Mouse (Mus musculus): ENCODE data around the gene Slc19a3. TPM values are rescaled to one million over a fixed set of nuclear protein-coding genes. Genes with fewer than 3 reads are reported as not detected.

The Slc19a3 gene
- polyA plus RNA-seq, 1 experiment, result 0.63 TPM

DNA sequence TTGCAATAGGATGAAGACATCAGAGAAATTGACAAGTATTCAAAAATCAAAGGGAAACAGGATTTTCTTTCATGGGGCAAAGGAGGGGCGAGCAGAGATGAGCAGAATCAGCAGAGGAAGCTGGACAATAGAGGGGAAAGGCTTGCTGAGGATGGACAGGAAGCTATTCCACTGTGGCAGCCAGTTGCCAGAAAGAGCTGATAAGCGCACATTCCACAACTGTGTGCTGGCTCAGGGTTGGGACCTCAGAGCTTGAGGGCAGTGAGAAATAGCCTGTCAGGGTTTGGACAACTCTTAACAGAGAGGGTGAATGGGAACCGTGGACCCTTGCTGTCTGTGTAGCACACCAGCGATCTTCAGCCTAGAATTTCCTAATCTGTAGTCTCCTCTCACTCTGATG, 66.2 kb downstream of the Slc19a3 start:
- no peak overlapping the region for H3K27ac ChIP-seq (ENCODE audit: insufficient read depth, low read depth, low read length)
- no peaks in the 10 kb centered on the region for H3K36me3 ChIP-seq (ENCODE audit: control insufficient read depth, insufficient read depth, low read length)
- 44% methylated on average over 4 of the region's 4 CpGs for WGBS
- H3K27me3 ChIP-seq (ENCODE audit: control insufficient read depth, insufficient read depth, low read length), result no peaks in the 10 kb centered on the region
- H3K4me1 ChIP-seq (ENCODE audit: control insufficient read depth, insufficient read depth, insufficient read length, low read length), result peaks cover 10% of the 10 kb centered on the region; the same call in 1 of the 2 replicates
- no peak for TF ChIP-seq POLR2A (IDR thresholded peaks at IDR 0.05; ENCODE audit: low read depth, low read length)
- no peak for TF ChIP-seq CTCF (IDR thresholded peaks at IDR 0.05; ENCODE audit: extremely low read depth, insufficient read length, insufficient replicate concordance, low read depth, low read length)
- no peak overlapping the region for H3K4me3 ChIP-seq (ENCODE audit: low read depth, low read length)

DNA sequence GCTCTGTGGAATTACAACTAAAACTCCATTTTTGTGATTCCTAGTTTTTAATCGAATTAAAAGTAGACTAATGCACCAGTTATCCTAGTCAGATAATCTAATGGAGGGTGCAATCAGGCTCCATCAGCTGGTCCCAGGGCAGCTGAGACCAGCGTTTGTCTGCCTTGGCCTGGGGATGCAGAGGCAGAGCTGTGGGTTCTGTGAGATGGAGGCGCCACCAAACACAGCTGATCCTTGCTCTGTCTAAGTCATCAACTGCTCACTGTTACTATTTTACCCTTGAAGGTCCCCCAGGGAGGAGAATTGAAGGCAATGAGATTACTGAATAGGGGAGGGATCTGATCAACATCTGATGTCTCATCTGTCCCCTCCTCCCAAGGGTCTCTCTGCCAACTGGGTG, 71.8 kb downstream of the Slc19a3 start:
- H3K4me1 ChIP-seq (ENCODE audit: control insufficient read depth, insufficient read depth, insufficient read length, low read length), result no peaks in the 10 kb centered on the region
- no peak overlapping the region for H3K4me3 ChIP-seq (ENCODE audit: low read depth, low read length)
- 74% methylated on average over 3 of the region's 3 CpGs for WGBS
- no peaks in the 10 kb centered on the region for H3K27me3 ChIP-seq (ENCODE audit: control insufficient read depth, insufficient read depth, low read length)
- H3K27ac ChIP-seq (ENCODE audit: insufficient read depth, low read depth, low read length), result no peak overlapping the region
- no peaks in the 10 kb centered on the region for H3K36me3 ChIP-seq (ENCODE audit: control insufficient read depth, insufficient read depth, low read length)
- TF ChIP-seq POLR2A (IDR thresholded peaks at IDR 0.05; ENCODE audit: low read depth, low read length) (no peak), CTCF (IDR thresholded peaks at IDR 0.05; ENCODE audit: extremely low read depth, insufficient read length, insufficient replicate concordance, low read depth, low read length) (no peak)

Other genes with a start within 250 kb of the Slc19a3 start
- gene Agfg1, start 199.0 kb downstream of the Slc19a3 start, polyA plus RNA-seq (2012; rRNA removed), result 28.4 and 46.7 TPM in 2 replicates
- gene A030005L19Rik, start 125.1 kb downstream of the Slc19a3 start, polyA plus RNA-seq (2012; rRNA removed), result 1.6 and 2.2 TPM in 2 replicates
- not detected in 2 replicates for gene A030014E15Rik, start 113.5 kb downstream of the Slc19a3 start, polyA plus RNA-seq (2012; rRNA removed)
- not detected in 2 replicates for gene Gm6217, start 107.0 kb downstream of the Slc19a3 start, polyA plus RNA-seq (2012; rRNA removed)
- gene A030003K21Rik, start 95.1 kb downstream of the Slc19a3 start, polyA plus RNA-seq (2012; rRNA removed), result not detected in 2 replicates
- gene Gm7544, start 82.4 kb downstream of the Slc19a3 start, polyA plus RNA-seq (2012; rRNA removed), result not detected in 2 replicates
- not detected in 2 replicates for gene Gm47955, start 78.2 kb downstream of the Slc19a3 start, polyA plus RNA-seq (2012; rRNA removed)
- not detected in 2 replicates for gene Gm47959, start 37.9 kb downstream of the Slc19a3 start, polyA plus RNA-seq (2012; rRNA removed)
- gene Krtap28-10, start 4.0 kb upstream of the Slc19a3 start, polyA plus RNA-seq (2012; rRNA removed), result not detected in 2 replicates
- gene Gm47969, start 6.5 kb upstream of the Slc19a3 start, polyA plus RNA-seq (2012; rRNA removed), result 0.09 TPM in 1 of 2 replicates, not detected in the other
- 0.18 TPM in 1 of 2 replicates, not detected in the other for gene A030005K14Rik, start 20.9 kb upstream of the Slc19a3 start, polyA plus RNA-seq (2012; rRNA removed)
- gene Krtap28-13, start 22.5 kb upstream of the Slc19a3 start, polyA plus RNA-seq (2012; rRNA removed), result 1.3 TPM in 1 of 2 replicates, not detected in the other
- gene Ccl20, start 78.3 kb upstream of the Slc19a3 start, polyA plus RNA-seq (2012; rRNA removed), result 4.1 and 15.3 TPM in 2 replicates
- gene Daw1, start 121.3 kb upstream of the Slc19a3 start, polyA plus RNA-seq (2012; rRNA removed), result not detected in 2 replicates

Measured in small intestine, adult 2 months (tissue).